Mouse (Mus musculus) forebrain, embryonic 11.5 days (tissue): ENCODE measurements around the gene Lrrtm3. TPM values are rescaled to one million over a fixed set of nuclear protein-coding genes. Genes with fewer than 3 reads are reported as not detected.

Experiments used
- ATAC-seq: fragments of 200-750 bp; cut with Nextera tagmentation; replicated peaks from 2 replicates; pipeline ENCODE4 v1.8.0; 2017; ENCODE audit warnings: moderate TSS enrichment; ENCODE audit not compliant: low FRiP score
- DNase-seq: peaks from one replicate; pipeline ENCODE4 v3.0.0-alpha.2; 2017; ENCODE audit warnings: low spot score
- H3K27ac ChIP-seq: fragments of 300-500 bp; sonication (generic); 2 replicates; pipeline ENCODE4 v1.5.1; 2014; ENCODE audit warnings: low read depth, low read length
- H3K27me3 ChIP-seq: fragments of 300-500 bp; sonication (generic); 2 replicates; pipeline ENCODE4 v1.6.1; 2014; ENCODE audit warnings: mild to moderate bottlenecking, low read length, mixed read lengths; ENCODE audit not compliant: control insufficient read depth, insufficient read depth
- H3K36me3 ChIP-seq: fragments of 300-500 bp; sonication (generic); 2 replicates; pipeline ENCODE4 v1.6.1; 2014; ENCODE audit warnings: mild to moderate bottlenecking, low read length, moderate library complexity, mixed read lengths; ENCODE audit not compliant: control insufficient read depth, insufficient read depth
- H3K4me1 ChIP-seq: fragments of 300-500 bp; sonication (generic); replicated peaks from 2 replicates; pipeline ENCODE4 v1.6.1; 2014; ENCODE audit warnings: low read length, mixed read lengths; ENCODE audit not compliant: control insufficient read depth, insufficient read depth
- H3K4me2 ChIP-seq: fragments of 300-500 bp; sonication (generic); 2 replicates; pipeline ENCODE4 v1.6.1; 2014; ENCODE audit warnings: low read depth, mild to moderate bottlenecking, low read length, moderate library complexity, mixed read lengths; ENCODE audit not compliant: severe bottlenecking
- H3K4me3 ChIP-seq: fragments of 300-500 bp; sonication (generic); 2 replicates; pipeline ENCODE4 v1.5.1; 2014; ENCODE audit warnings: low read depth, low read length
- H3K9ac ChIP-seq: fragments of 300-500 bp; sonication (generic); 2 replicates; pipeline ENCODE4 v1.6.1; 2014; ENCODE audit warnings: low read length
- H3K9me3 ChIP-seq: fragments of 300-500 bp; sonication (generic); 2 replicates; pipeline ENCODE4 v1.6.1; 2016; ENCODE audit warnings: low read length, mixed read lengths; ENCODE audit not compliant: control insufficient read depth
- WGBS: fragments of 180-500 bp; shearing (Covaris S2); extraction: QIAGEN DNeasy Blood & Tissue Kit; methylation state at CpG from one replicate; pipeline ENCODE4 v1.1.7; 2014; 5-methylcytosine and 5-hydroxymethylcytosine counted together
- polyA plus RNA-seq: library from polyadenylated mRNA; unstranded; fragments of >200 nt; fragmentation: Nextera tagmentation; extraction: Ambion mirVana; gene quantifications from 2 replicates; pipeline ENCODE4 v1.2.1, GENCODE M21; 2014

Lrrtm3 gene
- polyA plus RNA-seq, 1 experiment from 2014 or later, result 2.6 TPM

GRCm38 (mm10) chr10:64020347-64020746 is 69.7 kb downstream of the Lrrtm3 start:
- Histone ChIP-seq H3K36me3 (no peaks in the 10 kb centered on the region), H3K4me3 (no peak overlapping the region), H3K27ac (no peak overlapping the region), H3K9me3 (no peaks in the 10 kb centered on the region), H3K4me1 (no peaks in the 10 kb centered on the region), H3K4me2 (no peak overlapping the region), H3K9ac (no peak overlapping the region), H3K27me3 (no peaks in the 10 kb centered on the region)
- ATAC-seq, result no peak
- 77% methylated on average over 1 of the region's 1 CpGs for WGBS
- DNase-seq, result no peak

DNA sequence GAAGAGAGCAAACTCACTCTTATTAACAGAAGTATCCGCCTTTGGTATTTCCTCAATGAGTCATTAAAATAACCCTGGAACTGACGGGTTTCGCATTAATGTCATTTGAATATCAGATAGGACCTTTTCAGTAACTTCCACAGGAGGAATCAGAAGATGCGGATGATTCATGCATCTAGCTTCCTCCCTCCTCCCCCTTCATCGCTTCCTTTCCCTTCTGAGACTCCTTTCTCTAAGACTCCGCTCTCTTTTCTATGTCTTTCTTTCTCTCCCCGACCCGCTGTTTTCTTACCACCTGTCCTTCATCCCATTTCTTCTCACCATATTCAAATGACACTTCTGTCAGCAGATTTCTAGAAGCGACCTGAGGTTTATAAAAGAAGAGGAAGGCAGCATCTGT is 88.1 kb downstream of the Lrrtm3 start:
- no peaks in the 10 kb centered on the region for H3K36me3 ChIP-seq
- 90% methylated on average over 9 of the region's 9 CpGs for WGBS
- H3K27ac ChIP-seq, result no peak overlapping the region
- DNase-seq, result no peak
- H3K27me3 ChIP-seq, result no peaks in the 10 kb centered on the region
- H3K9ac ChIP-seq, result no peak overlapping the region
- H3K4me2 ChIP-seq, result no peak overlapping the region
- no peak overlapping the region for H3K4me3 ChIP-seq
- ATAC-seq, result no peak
- H3K9me3 ChIP-seq, result no peaks in the 10 kb centered on the region
- H3K4me1 ChIP-seq, result no peaks in the 10 kb centered on the region

GRCm38 (mm10) chr10:64001531-64001930 is 88.5 kb downstream of the Lrrtm3 start:
- Histone ChIP-seq H3K4me2 (no peak overlapping the region), H3K36me3 (no peaks in the 10 kb centered on the region), H3K27ac (no peak overlapping the region), H3K4me1 (no peaks in the 10 kb centered on the region), H3K27me3 (no peaks in the 10 kb centered on the region), H3K9ac (no peak overlapping the region), H3K4me3 (no peak overlapping the region), H3K9me3 (no peaks in the 10 kb centered on the region)
- ATAC-seq, result no peak
- DNase-seq, result no peak
- 78% methylated on average over 6 of the region's 6 CpGs for WGBS

GRCm38 (mm10) chr10:63994251-63994650 is 95.8 kb downstream of the Lrrtm3 start:
- Histone ChIP-seq H3K4me2 (no peak overlapping the region), H3K9me3 (no peaks in the 10 kb centered on the region), H3K9ac (no peak overlapping the region), H3K4me3 (no peak overlapping the region), H3K36me3 (no peaks in the 10 kb centered on the region), H3K4me1 (no peaks in the 10 kb centered on the region), H3K27me3 (no peaks in the 10 kb centered on the region), H3K27ac (no peak overlapping the region)
- whole genome bisulfite sequencing, result 84% methylated on average over 5 of the region's 5 CpGs
- ATAC-seq (no peak), DNase-seq (no peak)

GRCm38 (mm10) chr10:63985576-63985975 is 104.5 kb downstream of the Lrrtm3 start:
- Histone ChIP-seq H3K4me2 (no peak overlapping the region), H3K27me3 (no peaks in the 10 kb centered on the region), H3K36me3 (no peaks in the 10 kb centered on the region), H3K27ac (no peak overlapping the region), H3K4me3 (no peak overlapping the region), H3K4me1 (no peaks in the 10 kb centered on the region), H3K9ac (no peak overlapping the region), H3K9me3 (no peaks in the 10 kb centered on the region)
- 82% methylated on average over 4 of the region's 4 CpGs for WGBS
- DNase-seq (no peak), ATAC-seq (no peak)

GRCm38 (mm10) chr10:63979410-63979809 is 110.7 kb downstream of the Lrrtm3 start:
- 84% methylated on average over 2 of the region's 2 CpGs for WGBS

GRCm38 (mm10) chr10:63978969-63979368 is 111.1 kb downstream of the Lrrtm3 start:
- Histone ChIP-seq H3K4me1 (no peaks in the 10 kb centered on the region), H3K27me3 (no peaks in the 10 kb centered on the region), H3K36me3 (no peaks in the 10 kb centered on the region), H3K9ac (no peak overlapping the region), H3K9me3 (no peaks in the 10 kb centered on the region), H3K4me2 (no peak overlapping the region), H3K27ac (no peak overlapping the region), H3K4me3 (no peak overlapping the region)
- no peak for DNase-seq
- WGBS, result 71% methylated on average over 5 of the region's 5 CpGs
- ATAC-seq, result peak; percentile 38

More at GRCm38 (mm10) chr10:63979410-63979809, 110.7 kb downstream of the Lrrtm3 start:
- Histone ChIP-seq H3K9me3 (no peaks in the 10 kb centered on the region), H3K4me3 (no peak overlapping the region), H3K4me1 (no peaks in the 10 kb centered on the region), H3K4me2 (no peak overlapping the region), H3K9ac (no peak overlapping the region), H3K36me3 (no peaks in the 10 kb centered on the region), H3K27ac (no peak overlapping the region), H3K27me3 (no peaks in the 10 kb centered on the region)
- ATAC-seq (no peak), DNase-seq (no peak)

- H3K27me3 ChIP-seq, result no peaks in the 10 kb centered on the region
- WGBS, result 46% methylated on average over 3 of the region's 3 CpGs
- no peak overlapping the region for H3K9ac ChIP-seq
- H3K4me3 ChIP-seq, result no peak overlapping the region
- DNase-seq, result no peak
- H3K4me2 ChIP-seq, result no peak overlapping the region
- no peaks in the 10 kb centered on the region for H3K4me1 ChIP-seq
- H3K36me3 ChIP-seq, result no peaks in the 10 kb centered on the region
- no peaks in the 10 kb centered on the region for H3K9me3 ChIP-seq
- ATAC-seq, result peak; percentile 84
- H3K27ac ChIP-seq, result no peak overlapping the region
Measured at GRCm38 (mm10) chr10:63978535-63978934, 111.5 kb downstream of the Lrrtm3 start.

DNA sequence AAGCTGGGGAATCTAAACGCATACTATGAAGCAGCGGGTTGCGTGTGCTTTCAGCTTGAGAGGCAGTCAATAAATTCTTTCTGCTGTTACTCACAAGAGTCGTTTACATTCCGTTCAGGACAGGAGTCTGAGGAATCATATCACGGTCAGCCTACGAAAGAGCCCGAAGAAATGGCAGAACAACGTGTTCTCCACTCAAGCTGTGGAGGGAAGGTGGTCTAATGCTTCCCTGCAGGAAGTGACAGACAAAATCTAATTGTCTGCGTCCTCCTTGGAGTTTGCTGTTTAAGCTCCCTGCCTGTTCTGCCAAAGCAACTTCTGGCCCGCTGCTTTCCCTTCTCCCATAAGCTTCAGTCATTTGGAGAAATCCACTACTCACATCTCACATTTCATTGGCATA is 112.0 kb downstream of the Lrrtm3 start:
- WGBS, result 51% methylated on average over 11 of the region's 11 CpGs
- DNase-seq, result no peak
- Histone ChIP-seq H3K27me3 (no peaks in the 10 kb centered on the region), H3K4me3 (no peak overlapping the region), H3K36me3 (no peaks in the 10 kb centered on the region), H3K9me3 (no peaks in the 10 kb centered on the region), H3K4me2 (no peak overlapping the region), H3K9ac (no peak overlapping the region), H3K27ac (no peak overlapping the region), H3K4me1 (no peaks in the 10 kb centered on the region)
- no peak; the same call in 1 of the 2 replicates for ATAC-seq
